In the genomic region with DNA sequence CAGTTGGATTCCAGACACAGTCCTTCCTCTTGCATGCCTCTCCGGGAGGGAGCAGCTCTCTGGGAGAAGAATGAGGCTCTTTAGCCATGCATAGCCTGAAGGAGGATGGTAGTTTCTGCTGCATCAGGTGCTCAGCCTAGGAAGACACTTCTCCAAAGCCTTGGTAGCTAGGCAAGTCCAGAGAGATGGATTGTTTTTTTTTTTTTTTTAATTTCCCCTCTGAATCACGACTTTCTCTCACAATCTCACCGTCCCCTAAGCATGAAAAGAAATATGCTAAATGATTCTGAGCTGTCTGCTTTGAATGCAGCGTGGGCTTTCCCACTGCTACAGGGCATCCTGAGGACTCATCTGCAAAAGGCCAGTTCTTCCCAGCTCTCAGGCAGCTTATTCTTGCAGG, we compare ENCODE assay signal across 18 mouse cellular contexts. TPM values are rescaled to one million over a fixed set of nuclear protein-coding genes. Genes with fewer than 3 reads are reported as not detected.
DNase-seq lines count a peak whose midpoint lies in the region; ATAC-seq lines count a peak whose summit lies in the region.
"Had no signal": no experiment of that assay in that cellular context is flagged by ENCODE, and none has a peak within 500 bp of the region (broad histone marks: within the 10 kb centered on the region; RNA-seq: fewer than 3 reads in every experiment).

No protein-coding gene starts in this region.

- peaks cover 5% of the 10 kb centered on the region; the same call in 1 of the 2 replicates for H3K4me1 ChIP-seq in hindbrain, embryonic 16.5 days (ENCODE audit: control insufficient read depth, insufficient read depth, low read depth, low read length)
- peaks cover 24% of the 10 kb centered on the region for H3K4me1 ChIP-seq in midbrain, embryonic 16.5 days (ENCODE audit: control insufficient read depth, insufficient read depth, low read length)
- H3K4me1 ChIP-seq in intestine, embryonic 15.5 days (replicated peaks), result no peaks in the 10 kb centered on the region

- H3K4me2 ChIP-seq in hindbrain, embryonic 16.5 days (ENCODE audit: low read length), result no peak overlapping the region
- no peak overlapping the region for H3K4me2 ChIP-seq in midbrain, embryonic 16.5 days (ENCODE audit: low read length)
- H3K4me2 ChIP-seq in intestine, embryonic 15.5 days (replicated peaks), result no peak overlapping the region

- H3K27ac ChIP-seq in hindbrain, embryonic 16.5 days (ENCODE audit: low read depth, low read length), result peak overlapping the region; percentile 56; the same call in 1 of the 2 replicates
- H3K27ac ChIP-seq in midbrain, embryonic 16.5 days (ENCODE audit: low read length), result peak overlapping the region; percentile 10; the same call in 1 of the 2 replicates
- H3K27ac ChIP-seq in intestine, embryonic 15.5 days, result no peak overlapping the region

- DNase-seq in frontal cortex, postnatal 25 days (ENCODE audit: low spot score in 2 of 2), result no peak
- peak; percentile 57 for DNase-seq in brain, adult 2 months (ENCODE audit: low read depth, low spot score)
- no peak for DNase-seq in lung, postnatal 14 days
- no peak for DNase-seq in yolk sac, embryonic 10.5 days (ENCODE audit: low spot score)
- DNase-seq: adrenal gland, postnatal 10 days; cerebellum, adult 18-20 months; kidney, adult 8-10 months; kidney, postnatal 4 days; liver; liver, postnatal 0 days; right cerebral cortex, postnatal 4 days; thymus, postnatal 4 days had no signal

- ATAC-seq in frontal cortex, adult (ENCODE audit: low TSS enrichment), result peak; percentile 76
- ATAC-seq in hindbrain, embryonic 16.5 days, result no peak
- ATAC-seq in midbrain, embryonic 16.5 days, result no peak
- ATAC-seq in intestine, embryonic 15.5 days, result no peak
- ATAC-seq: liver, postnatal 0 days had no signal

- no peaks in the 10 kb centered on the region for H3K9me3 ChIP-seq in hindbrain, embryonic 16.5 days (ENCODE audit: control insufficient read depth, low read length)
- no peaks in the 10 kb centered on the region for H3K9me3 ChIP-seq in midbrain, embryonic 16.5 days (replicated peaks; ENCODE audit: control insufficient read depth, low read length, poor library complexity, severe bottlenecking)
- H3K9me3 ChIP-seq in intestine, embryonic 15.5 days, result no peaks in the 10 kb centered on the region

- no peak overlapping the region for H3K9ac ChIP-seq in hindbrain, embryonic 16.5 days (ENCODE audit: low read depth, low read length)
- H3K9ac ChIP-seq in midbrain, embryonic 16.5 days (ENCODE audit: low read depth, low read length), result no peak overlapping the region
- H3K9ac ChIP-seq in intestine, embryonic 15.5 days, result no peak overlapping the region
- H3K9ac ChIP-seq: liver, postnatal 0 days had no signal

- 21% methylated on average over 4 of the region's 4 CpGs for WGBS in hindbrain, embryonic 16.5 days
- WGBS in midbrain, embryonic 16.5 days, result 24% methylated on average over 4 of the region's 4 CpGs
- WGBS in intestine, embryonic 15.5 days, result 57% methylated on average over 4 of the region's 4 CpGs

- H3K36me3 ChIP-seq in hindbrain, embryonic 16.5 days (ENCODE audit: control insufficient read depth, insufficient read depth, low read length), result no peaks in the 10 kb centered on the region; the same call in none of the 2 replicates
- H3K36me3 ChIP-seq in midbrain, embryonic 16.5 days (ENCODE audit: control insufficient read depth, insufficient read depth, low read length), result 0 out of 2 replicates have a peak, but pooled peaks cover 3% of the 10 kb centered on the region
- no peaks in the 10 kb centered on the region for H3K36me3 ChIP-seq in intestine, embryonic 15.5 days

- no peaks in the 10 kb centered on the region for H3K27me3 ChIP-seq in hindbrain, embryonic 16.5 days (replicated peaks; ENCODE audit: control insufficient read depth, insufficient read depth, low read length)
- H3K27me3 ChIP-seq in midbrain, embryonic 16.5 days (ENCODE audit: control insufficient read depth, insufficient read depth, low read depth, low read length), result no peaks in the 10 kb centered on the region
- no peaks in the 10 kb centered on the region for H3K27me3 ChIP-seq in intestine, embryonic 15.5 days (replicated peaks)

- H3K4me3 ChIP-seq in hindbrain, embryonic 16.5 days (ENCODE audit: low read length), result no peak overlapping the region
- no peak overlapping the region for H3K4me3 ChIP-seq in midbrain, embryonic 16.5 days (ENCODE audit: low read depth, low read length)
- no peak overlapping the region for H3K4me3 ChIP-seq in intestine, embryonic 15.5 days (replicated peaks)

RNA-seq across cellular contexts. Expression of gene Crtam, which starts 10.1 kb away (rescaled TPM):
- polyA plus RNA-seq in hindbrain, embryonic 16.5 days (2015; fragmentation: Nextera tagmentation; extraction: Ambion mirVana), result 0.06 and 0.40 TPM in 2 replicates
- 0.21 TPM in 2 replicates for polyA plus RNA-seq in midbrain, embryonic 16.5 days (2015; fragmentation: Nextera tagmentation; extraction: Ambion mirVana)
- 0.11 and 0.31 TPM in 2 replicates for polyA plus RNA-seq in intestine, embryonic 15.5 days (2015; fragmentation: Nextera tagmentation; extraction: Ambion mirVana)
- polyA plus RNA-seq: cortical plate, adult 2 months; embryonic facial prominence, embryonic 14.5 days had no signal

RNA-seq across cellular contexts. Expression of gene Jhy, which starts 50.6 kb away (rescaled TPM):
- 0.97 and 1.3 TPM in 2 replicates for polyA plus RNA-seq in hindbrain, embryonic 16.5 days (2015; fragmentation: Nextera tagmentation; extraction: Ambion mirVana)
- polyA plus RNA-seq in midbrain, embryonic 16.5 days (2015; fragmentation: Nextera tagmentation; extraction: Ambion mirVana), result 1.1 and 1.2 TPM in 2 replicates
- 0.08 TPM in 1 of 2 replicates, not detected in the other for polyA plus RNA-seq in intestine, embryonic 15.5 days (2015; fragmentation: Nextera tagmentation; extraction: Ambion mirVana)
- polyA plus RNA-seq: liver, postnatal 0 days had no signal
